Comparison of ENCODE assay signal across 19 mouse cellular contexts in the genomic region with DNA sequence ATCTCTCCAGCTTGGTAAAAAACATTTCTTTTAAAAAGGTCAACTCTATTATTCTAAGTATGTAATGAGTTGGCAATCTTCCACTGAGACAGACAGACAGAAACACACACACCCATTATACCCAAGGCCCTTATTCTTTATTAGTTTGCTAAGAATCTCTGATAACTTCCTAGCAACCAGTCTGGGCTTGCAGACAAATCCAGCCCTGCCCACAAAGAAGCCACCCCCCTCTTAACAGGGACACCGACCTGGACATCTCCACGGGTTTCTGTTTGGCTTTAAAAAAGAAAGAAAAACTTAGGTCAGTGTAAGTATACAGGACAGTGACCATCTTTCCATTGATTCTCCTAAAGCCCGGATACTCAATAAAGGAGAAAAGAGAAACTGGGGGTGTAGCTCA.
"Had no signal": no experiment of that assay in that cellular context is flagged by ENCODE, and none has a peak within 500 bp of the region (broad histone marks: within the 10 kb centered on the region; RNA-seq: fewer than 3 reads in every experiment).

No protein-coding gene starts in this region.

- H3K27me3 ChIP-seq: forebrain, embryonic 15.5 days; heart, embryonic 13.5 days; heart, embryonic 15.5 days; hindbrain, embryonic 13.5 days; hindbrain, embryonic 15.5 days; limb, embryonic 13.5 days; limb, embryonic 15.5 days had no signal

- H3K4me2 ChIP-seq: forebrain, embryonic 15.5 days; heart, embryonic 11.5 days; heart, embryonic 13.5 days; heart, embryonic 15.5 days; hindbrain, embryonic 13.5 days; hindbrain, embryonic 15.5 days; limb, embryonic 13.5 days; limb, embryonic 15.5 days had no signal

- H3K27ac ChIP-seq: forebrain, embryonic 15.5 days; heart, embryonic 13.5 days; heart, embryonic 15.5 days; hindbrain, embryonic 13.5 days; hindbrain, embryonic 15.5 days; hindbrain, postnatal 0 days; limb, embryonic 13.5 days; limb, embryonic 15.5 days had no signal

- ATAC-seq: forebrain, embryonic 15.5 days; forebrain, postnatal 0 days; hindbrain, postnatal 0 days; intestine, embryonic 16.5 days had no signal

- DNase-seq: forebrain, postnatal 0 days; gastrocnemius, postnatal 14 days; gastrocnemius, postnatal 36 days; kidney, adult 11 months; kidney, adult 8-10 months; kidney, postnatal 36 days; layer of hippocampus, adult 9-11 months; layer of hippocampus, postnatal 36 days; left cerebral cortex, postnatal 4 days had no signal

- H3K36me3 ChIP-seq: forebrain, embryonic 15.5 days; heart, embryonic 15.5 days; hindbrain, embryonic 13.5 days; hindbrain, embryonic 15.5 days; limb, embryonic 13.5 days; limb, embryonic 15.5 days had no signal

- H3K9me3 ChIP-seq: forebrain, embryonic 15.5 days; heart, embryonic 13.5 days; heart, embryonic 15.5 days; hindbrain, embryonic 13.5 days; hindbrain, embryonic 15.5 days; limb, embryonic 13.5 days; limb, embryonic 15.5 days had no signal

- H3K4me1 ChIP-seq: hindbrain, embryonic 13.5 days; hindbrain, embryonic 15.5 days; limb, embryonic 13.5 days; limb, embryonic 15.5 days had no signal

- H3K4me3 ChIP-seq: forebrain, embryonic 15.5 days; heart, embryonic 13.5 days; heart, embryonic 15.5 days; hindbrain, embryonic 13.5 days; hindbrain, embryonic 15.5 days; limb, embryonic 13.5 days; limb, embryonic 15.5 days had no signal

- H3K9ac ChIP-seq: forebrain, embryonic 15.5 days; forebrain, postnatal 0 days; heart, embryonic 13.5 days; heart, embryonic 15.5 days; hindbrain, embryonic 13.5 days; hindbrain, embryonic 15.5 days; limb, embryonic 13.5 days; limb, embryonic 15.5 days had no signal
